Mouse (Mus musculus): ENCODE measurements around the gene Astl. TPM values are rescaled to one million over a fixed set of nuclear protein-coding genes. Genes with fewer than 3 reads are reported as not detected.

Gene Astl
- polyA plus RNA-seq, 1 experiment from 2014 or later, result not detected

DNA sequence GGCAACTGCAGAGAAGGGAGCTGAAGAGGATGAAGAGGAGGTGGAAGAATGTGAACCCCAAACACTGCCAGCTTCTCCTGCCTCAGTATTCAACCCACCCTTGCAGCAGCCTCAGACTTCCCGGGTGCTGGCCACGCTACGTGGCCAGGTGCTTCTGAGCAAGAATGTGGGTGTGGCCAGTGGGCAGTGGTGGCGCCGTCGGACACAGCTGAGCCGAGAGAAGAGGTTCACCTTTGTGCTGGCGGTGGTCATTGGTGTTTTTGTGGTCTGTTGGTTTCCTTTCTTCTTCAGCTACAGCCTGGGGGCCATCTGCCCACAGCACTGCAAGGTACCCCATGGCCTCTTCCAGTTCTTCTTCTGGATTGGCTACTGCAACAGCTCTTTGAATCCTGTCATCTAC, 26.0 kb downstream of the Astl start:
- Histone ChIP-seq H3K27ac (ENCODE audit: low read depth) (no peak overlapping the region), H3K9me3 (ENCODE audit: low read length) (no peaks in the 10 kb centered on the region), H3K36me3 (replicated peaks; ENCODE audit: insufficient read depth, low read length) (no peaks in the 10 kb centered on the region), H3K9ac (replicated peaks) (no peak overlapping the region; the same call in 1 of the 2 replicates), H3K27me3 (ENCODE audit: insufficient read depth, low read length) (peaks cover 45% of the 10 kb centered on the region), H3K4me3 (ENCODE audit: low read depth, low read length) (peak overlapping the region; percentile 50), H3K4me1 (ENCODE audit: insufficient read depth) (peaks cover 19% of the 10 kb centered on the region), H3K4me2 (ENCODE audit: low read depth, low read length) (peak overlapping the region; percentile 82)
- 15% methylated on average over 8 of the region's 8 CpGs for WGBS (ENCODE audit: insufficient replicate concordance)
- no peak for DNase-seq
- ATAC-seq, result no peak
- TF ChIP-seq EP300 (IDR thresholded peaks at IDR 0.05; ENCODE audit: low read depth), result no peak
- no peak for TF ChIP-seq CTCF (IDR thresholded peaks at IDR 0.05; ENCODE audit: low read depth)

- Histone ChIP-seq H3K9me3 (ENCODE audit: low read length) (no peaks in the 10 kb centered on the region), H3K4me1 (ENCODE audit: insufficient read depth) (peaks cover 47% of the 10 kb centered on the region), H3K9ac (replicated peaks) (no peak overlapping the region), H3K27ac (ENCODE audit: low read depth) (no peak overlapping the region), H3K36me3 (replicated peaks; ENCODE audit: insufficient read depth, low read length) (no peaks in the 10 kb centered on the region), H3K27me3 (ENCODE audit: insufficient read depth, low read length) (peaks cover 39% of the 10 kb centered on the region), H3K4me3 (ENCODE audit: low read depth, low read length) (no peak overlapping the region), H3K4me2 (ENCODE audit: low read depth, low read length) (peak overlapping the region; percentile 26; the same call in 1 of the 2 replicates)
- 58% methylated on average over 10 of the region's 10 CpGs for WGBS (ENCODE audit: insufficient replicate concordance)
- DNase-seq (no peak), ATAC-seq (no peak)
- no peak for TF ChIP-seq EP300 (IDR thresholded peaks at IDR 0.05; ENCODE audit: low read depth)
Observed at GRCm38 (mm10) chr2:127367126-127367820, 28.8 kb downstream of the Astl start.

DNA sequence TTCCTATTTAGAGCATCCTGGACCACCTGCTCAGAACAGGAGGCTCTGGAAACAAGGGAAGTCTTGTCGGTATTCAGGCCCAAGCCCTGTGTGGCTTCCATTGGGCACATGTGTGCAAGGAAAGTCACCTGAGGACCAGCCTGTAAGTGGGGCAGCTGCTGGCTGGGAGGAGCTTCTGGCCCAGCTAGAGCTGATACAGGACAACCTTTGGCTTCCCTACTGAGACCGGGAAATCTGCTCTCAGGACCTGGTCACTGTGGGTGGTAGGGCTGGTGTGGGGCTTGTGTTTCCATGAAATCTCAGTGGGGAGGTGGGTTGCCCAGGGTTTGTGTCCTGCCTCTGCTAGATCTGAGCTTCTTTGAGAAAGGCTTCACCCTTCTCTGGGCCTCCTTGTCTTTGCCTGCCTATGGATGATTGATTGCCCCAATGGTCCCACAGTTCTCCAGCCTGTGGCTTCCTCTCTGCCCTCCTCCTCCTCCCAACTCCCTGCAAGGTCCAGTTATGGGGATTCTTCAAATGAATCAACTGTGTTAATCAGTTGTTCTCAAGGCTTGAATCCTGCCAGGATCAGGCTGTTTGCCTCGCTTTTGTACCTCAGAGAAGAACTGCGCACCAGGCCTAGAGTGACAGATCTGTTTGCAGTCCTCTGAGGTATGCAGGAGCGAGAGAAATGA, 31.4 kb downstream of the Astl start:
- no peaks in the 10 kb centered on the region for H3K9me3 ChIP-seq (ENCODE audit: low read length)
- 63% methylated on average over 5 of the region's 5 CpGs for WGBS (ENCODE audit: insufficient replicate concordance)
- H3K4me3 ChIP-seq (ENCODE audit: low read depth, low read length), result peak overlapping the region; percentile 34; the same call in 1 of the 2 replicates
- DNase-seq, result no peak
- peak overlapping the region; percentile 49 for H3K27ac ChIP-seq (ENCODE audit: low read depth)
- TF ChIP-seq CTCF (IDR thresholded peaks at IDR 0.05; ENCODE audit: low read depth), result no peak
- TF ChIP-seq EP300 (IDR thresholded peaks at IDR 0.05; ENCODE audit: low read depth), result no peak
- peak overlapping the region; percentile 59; the same call in 1 of the 2 replicates for H3K9ac ChIP-seq (replicated peaks)
- H3K36me3 ChIP-seq (replicated peaks; ENCODE audit: insufficient read depth, low read length), result no peaks in the 10 kb centered on the region
- peak overlapping the region; percentile 67 for H3K4me2 ChIP-seq (ENCODE audit: low read depth, low read length)
- peaks cover 15% of the 10 kb centered on the region for H3K27me3 ChIP-seq (ENCODE audit: insufficient read depth, low read length)
- 0 out of 2 replicates have a peak, but pooled peaks have one; percentile 9 for ATAC-seq
- H3K4me1 ChIP-seq (ENCODE audit: insufficient read depth), result peaks cover 49% of the 10 kb centered on the region

GRCm38 (mm10) chr2:127370561-127371483, 32.4 kb downstream of the Astl start:
- Histone ChIP-seq H3K27ac (ENCODE audit: low read depth) (peak overlapping the region; percentile 67), H3K4me3 (ENCODE audit: low read depth, low read length) (peak overlapping the region; percentile 34), H3K9me3 (ENCODE audit: low read length) (no peaks in the 10 kb centered on the region), H3K4me2 (ENCODE audit: low read depth, low read length) (peak overlapping the region; percentile 67), H3K36me3 (replicated peaks; ENCODE audit: insufficient read depth, low read length) (no peaks in the 10 kb centered on the region), H3K9ac (replicated peaks) (peak overlapping the region; percentile 59), H3K4me1 (ENCODE audit: insufficient read depth) (peaks cover 56% of the 10 kb centered on the region), H3K27me3 (ENCODE audit: insufficient read depth, low read length) (peaks cover 9% of the 10 kb centered on the region; the same call in 1 of the 2 replicates)
- DNase-seq, result peak; percentile 64
- peak; percentile 88 for ATAC-seq
- WGBS (ENCODE audit: insufficient replicate concordance), result 36% methylated on average over 9 of the region's 9 CpGs
- no peak for TF ChIP-seq EP300 (IDR thresholded peaks at IDR 0.05; ENCODE audit: low read depth)
- TF ChIP-seq CTCF (IDR thresholded peaks at IDR 0.05; ENCODE audit: low read depth), result no peak

DNA sequence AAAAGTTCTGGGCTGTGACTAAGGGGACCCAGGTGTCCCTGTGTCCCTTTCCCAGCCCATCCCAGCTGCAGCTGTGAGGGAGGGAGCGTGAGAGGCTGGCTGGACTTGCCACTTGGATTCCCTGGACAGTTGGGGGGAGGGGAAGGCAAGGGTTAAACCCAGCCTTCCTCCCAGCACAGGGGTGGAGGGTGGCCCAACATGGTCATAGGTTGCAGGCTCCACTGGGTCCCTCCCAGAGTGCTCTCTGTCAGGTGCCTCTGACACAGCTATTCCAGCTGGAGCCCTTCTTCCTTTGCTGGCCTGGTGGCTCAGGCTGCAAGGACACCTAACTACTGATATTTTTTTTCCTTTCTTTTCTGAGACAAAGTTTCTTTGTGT, 33.0 kb downstream of the Astl start:
- ATAC-seq, result peak; percentile 76
- H3K9me3 ChIP-seq (ENCODE audit: low read length), result no peaks in the 10 kb centered on the region
- DNase-seq, result peak; percentile 56
- peak overlapping the region; percentile 67 for H3K4me2 ChIP-seq (ENCODE audit: low read depth, low read length)
- peaks cover 62% of the 10 kb centered on the region for H3K4me1 ChIP-seq (ENCODE audit: insufficient read depth)
- H3K4me3 ChIP-seq (ENCODE audit: low read depth, low read length), result 0 out of 2 replicates have a peak overlapping the region, but pooled peaks have one; percentile 34
- 38% methylated on average over 1 of the region's 1 CpGs for WGBS (ENCODE audit: insufficient replicate concordance)
- no peak overlapping the region; the same call in 1 of the 2 replicates for H3K9ac ChIP-seq (replicated peaks)
- peak overlapping the region; percentile 67 for H3K27ac ChIP-seq (ENCODE audit: low read depth)
- TF ChIP-seq CTCF (IDR thresholded peaks at IDR 0.05; ENCODE audit: low read depth), result no peak
- TF ChIP-seq EP300 (IDR thresholded peaks at IDR 0.05; ENCODE audit: low read depth), result no peak
- no peaks in the 10 kb centered on the region for H3K36me3 ChIP-seq (replicated peaks; ENCODE audit: insufficient read depth, low read length)
- H3K27me3 ChIP-seq (ENCODE audit: insufficient read depth, low read length), result peaks cover 4% of the 10 kb centered on the region; the same call in 1 of the 2 replicates
